Mouse (Mus musculus): Measurements from ENCODE around the gene Spata45.
A peak's percentile ranks its signal among the peaks of the same experiment; 100 is the strongest.

The Spata45 gene

GRCm38 (mm10) chr1:191041352-191041751 is 4.9 kb downstream of the Spata45 start:
- no peak for DNase-seq (ENCODE audit: low spot score in 2 of 2)

GRCm38 (mm10) chr1:191042106-191042505 is 5.7 kb downstream of the Spata45 start:
- DNase-seq (ENCODE audit: low spot score in 2 of 2) = no peak

DNA sequence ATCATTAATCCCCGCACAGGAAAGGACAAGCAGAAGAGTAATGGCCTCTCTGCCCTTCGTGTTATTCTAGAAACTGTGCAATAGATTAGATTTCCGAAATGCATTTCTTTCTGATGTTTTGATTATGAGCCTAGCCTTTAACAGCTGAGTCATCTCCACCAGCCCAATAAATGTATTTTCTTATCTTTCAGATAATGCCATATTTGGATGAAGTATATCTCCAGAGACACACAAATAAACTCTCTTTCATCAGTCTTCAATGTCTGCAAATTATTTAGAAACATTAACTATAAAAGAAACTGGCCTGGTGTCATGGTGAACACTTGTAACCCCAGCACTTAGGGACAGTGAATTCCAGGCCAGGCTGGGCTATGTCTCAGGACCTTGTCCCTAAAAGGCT is 6.2 kb downstream of the Spata45 start:
- no peak for DNase-seq (ENCODE audit: low spot score in 2 of 2)

DNA sequence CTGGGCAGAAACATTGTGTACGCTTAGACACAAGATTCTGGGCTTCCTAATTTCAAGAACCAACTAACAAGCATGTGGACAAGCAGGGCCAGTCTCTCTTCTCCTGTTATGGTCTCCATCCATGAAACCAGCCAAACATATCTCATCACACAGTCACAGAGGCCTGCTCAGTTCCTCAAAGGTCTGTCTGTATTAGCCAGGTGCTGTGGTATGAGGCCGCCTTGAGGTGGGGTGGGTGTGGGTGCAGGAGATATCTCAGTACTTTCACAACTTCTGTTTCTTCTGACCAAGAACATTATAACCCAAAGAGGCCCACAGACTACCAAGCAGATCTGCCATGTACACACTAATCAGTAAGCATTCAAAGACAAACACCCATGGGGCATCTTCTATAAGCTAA is 8.8 kb downstream of the Spata45 start:
- DNase-seq (ENCODE audit: low spot score in 2 of 2) = no peak

DNA sequence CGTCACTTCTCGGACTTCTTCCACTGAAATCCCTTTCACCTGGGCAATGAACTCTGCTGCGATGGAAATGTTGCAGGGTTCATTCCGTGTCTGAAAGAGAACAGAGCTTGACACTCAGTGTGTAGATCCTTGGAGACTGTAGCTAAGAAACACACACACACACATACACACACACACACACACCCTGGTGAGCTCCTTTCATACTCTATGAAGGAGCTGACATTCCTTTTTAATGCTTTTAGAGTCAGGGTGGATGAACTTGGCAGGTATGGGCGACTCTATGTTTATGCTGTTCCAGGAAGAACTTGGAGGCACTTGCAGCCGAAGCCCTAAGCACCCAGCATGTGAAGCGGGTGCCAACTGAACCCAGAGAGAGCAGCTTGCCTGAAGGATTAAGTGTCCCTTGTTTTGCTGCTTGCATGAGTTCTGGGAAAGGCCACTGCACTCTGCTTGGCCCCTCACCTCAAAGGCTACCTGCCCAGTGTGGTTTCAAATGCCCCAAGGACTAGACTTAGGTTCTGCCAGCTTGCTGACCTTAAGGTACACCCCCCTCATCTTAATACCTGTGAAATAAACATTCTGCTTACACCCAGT is 9.9 kb downstream of the Spata45 start:
- no peak for DNase-seq (ENCODE audit: low spot score in 2 of 2)

DNA sequence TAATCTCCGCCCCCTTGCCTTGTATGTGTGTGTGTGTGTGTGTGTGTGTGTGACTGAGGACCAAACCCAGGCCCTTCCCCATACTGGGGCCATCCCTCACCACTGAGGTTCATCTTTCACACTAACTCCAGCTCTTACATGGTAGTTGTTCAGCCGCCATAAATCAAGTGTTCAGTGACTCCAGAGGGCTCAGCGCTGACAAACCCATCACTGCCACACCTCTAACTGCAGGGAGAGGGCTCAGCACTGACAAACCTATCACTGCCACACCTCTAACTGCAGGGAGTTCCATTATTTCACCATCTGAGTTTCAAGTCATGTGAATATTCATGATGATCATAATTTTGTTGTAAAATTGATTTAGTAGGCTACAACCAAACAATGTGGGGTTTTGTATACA is 17.1 kb downstream of the Spata45 start:
- DNase-seq (ENCODE audit: low spot score in 2 of 2) = no peak

DNA sequence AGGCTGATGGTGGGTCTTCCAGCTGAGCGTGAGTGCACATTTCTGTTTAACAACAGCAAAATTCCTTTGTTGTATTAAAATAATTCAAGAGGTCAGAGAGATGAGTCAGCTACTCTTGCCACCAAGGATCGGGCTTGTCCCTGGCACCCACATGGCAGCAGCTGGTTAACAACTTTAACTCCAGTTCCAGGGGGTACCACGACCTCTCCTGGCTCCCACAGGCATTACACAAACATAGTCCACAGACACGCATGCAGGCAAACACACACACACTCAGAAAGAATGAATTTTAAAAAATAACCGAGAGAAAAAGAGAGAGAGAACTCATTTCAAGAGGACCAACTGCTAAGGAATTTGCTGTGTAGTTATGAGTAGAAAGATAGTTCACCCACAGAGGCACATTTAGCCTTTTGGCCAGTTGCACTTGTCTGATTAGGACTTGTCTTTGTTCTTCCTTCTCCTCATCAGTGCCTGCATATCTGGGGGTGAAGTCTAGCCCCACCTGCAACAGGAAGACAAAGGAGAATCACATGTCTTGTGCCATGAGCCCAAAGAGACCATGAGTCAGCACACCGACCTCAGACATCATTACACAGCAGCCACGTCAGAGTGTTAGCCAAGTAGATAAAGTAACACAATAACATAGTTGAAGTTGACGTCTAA is 18.6 kb downstream of the Spata45 start:
- DNase-seq (ENCODE audit: low spot score in 2 of 2) = no peak

DNA sequence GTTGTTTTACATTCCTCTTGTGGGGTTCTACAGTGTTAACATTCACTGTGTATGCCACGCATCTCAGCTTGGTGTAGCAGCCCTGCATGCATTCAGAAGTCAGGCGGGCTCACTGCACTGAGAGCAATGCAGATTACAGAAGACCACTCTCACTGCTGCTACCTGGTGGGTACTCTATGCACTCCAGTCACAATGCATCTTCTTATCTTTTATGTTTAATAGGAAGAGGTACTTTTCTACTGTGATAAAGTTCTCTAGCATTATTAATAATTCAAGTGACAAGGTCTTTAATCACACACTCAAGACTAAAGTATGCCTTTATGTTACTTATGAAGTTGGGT is 19.1 kb downstream of the Spata45 start:
- no peak for DNase-seq (ENCODE audit: low spot score in 2 of 2)

DNA sequence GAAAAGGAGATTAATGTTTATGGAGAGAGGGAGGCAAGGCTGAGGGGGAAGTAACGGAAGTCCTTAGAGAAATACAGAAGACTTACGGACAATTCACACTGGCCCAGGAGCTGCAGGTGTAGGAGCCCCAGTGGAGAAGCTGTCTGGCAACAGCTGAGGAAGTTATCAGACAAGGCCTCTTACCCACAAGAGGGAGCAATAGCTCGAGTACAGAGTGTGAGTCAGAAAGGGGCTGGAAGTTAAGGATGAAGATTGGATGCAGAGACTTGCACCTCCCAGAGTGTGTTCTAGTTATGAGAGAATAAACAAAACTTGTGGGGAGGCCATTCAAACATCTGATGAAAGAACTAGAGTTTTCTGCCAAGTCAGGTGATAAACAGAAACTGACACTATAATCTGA is 21.0 kb downstream of the Spata45 start:
- DNase-seq (ENCODE audit: low spot score in 2 of 2) = no peak

- no peak for DNase-seq (ENCODE audit: low spot score in 2 of 2)
Observed at GRCm38 (mm10) chr1:191062241-191062780, 25.9 kb downstream of the Spata45 start.

DNA sequence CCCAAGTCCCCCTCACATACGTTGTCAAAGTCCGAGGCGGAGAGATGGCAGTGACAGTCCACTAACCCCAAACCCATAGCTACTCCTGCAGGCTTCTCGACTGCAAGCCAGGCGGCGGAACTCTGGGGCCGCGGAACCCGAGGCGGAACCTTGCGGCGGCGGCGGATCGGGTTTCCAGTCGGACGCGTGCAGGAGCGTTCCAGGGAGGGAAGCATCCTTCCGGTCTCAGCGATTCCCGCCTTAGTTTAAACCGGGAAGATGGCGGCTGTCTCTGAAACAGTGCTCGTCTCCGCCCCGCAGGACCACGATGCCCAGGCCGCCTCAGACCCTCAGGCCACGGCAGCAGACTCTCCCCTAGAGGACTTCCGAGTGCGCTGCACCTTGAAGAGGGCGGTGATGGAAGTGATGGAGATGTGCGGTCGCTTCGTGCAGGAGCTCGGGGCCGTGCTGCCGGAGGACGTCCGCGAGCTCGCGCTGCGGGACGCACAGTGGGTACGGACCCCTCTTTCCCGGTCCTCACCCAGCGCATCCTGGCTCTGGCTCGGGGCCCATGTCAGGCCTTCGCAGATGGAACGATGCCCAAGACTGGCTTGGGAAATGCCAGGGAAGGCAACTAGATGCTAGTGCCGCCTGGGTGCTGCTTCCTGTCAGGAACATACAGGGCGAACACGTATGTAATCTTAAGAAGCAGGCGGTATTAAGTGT is 26.5 kb downstream of the Spata45 start, which contains the start of the genes Tatdn3 and Nsl1:
Gene Tatdn3, minus strand, starts transcription at position 152 of the 705 bp plus-strand sequence.
Gene Nsl1, plus strand, starts transcription at position 232 of the 705 bp plus-strand sequence.
- peak; percentile 88 to 93 for DNase-seq (ENCODE audit: low spot score in 2 of 2)

- DNase-seq (ENCODE audit: low spot score in 2 of 2) = no peak
Observed at GRCm38 (mm10) chr1:191063700-191064099, 27.3 kb downstream of the Spata45 start.

DNA sequence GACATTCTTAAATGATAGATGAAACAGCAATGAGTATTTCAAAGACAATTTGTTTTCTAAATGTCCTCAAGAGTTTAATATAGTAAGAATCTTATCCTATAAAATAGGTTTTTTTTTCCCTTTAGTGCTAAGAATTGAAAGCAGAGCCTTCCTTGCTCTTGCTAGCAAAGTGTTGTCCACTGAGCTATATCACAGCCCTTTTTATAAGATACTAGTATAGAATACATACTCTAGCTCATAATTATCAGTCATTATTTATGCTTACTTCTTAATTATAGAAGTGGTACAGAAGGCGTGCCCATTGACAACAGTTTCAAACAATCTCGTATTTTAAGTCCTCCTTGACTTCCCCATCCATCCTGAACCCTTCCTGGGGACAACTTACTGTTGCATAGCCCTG is 28.1 kb downstream of the Spata45 start:
- no peak for DNase-seq (ENCODE audit: low spot score in 2 of 2)

GRCm38 (mm10) chr1:191065188-191065587 is 28.7 kb downstream of the Spata45 start:
- DNase-seq (ENCODE audit: low spot score in 2 of 2) = no peak

DNA sequence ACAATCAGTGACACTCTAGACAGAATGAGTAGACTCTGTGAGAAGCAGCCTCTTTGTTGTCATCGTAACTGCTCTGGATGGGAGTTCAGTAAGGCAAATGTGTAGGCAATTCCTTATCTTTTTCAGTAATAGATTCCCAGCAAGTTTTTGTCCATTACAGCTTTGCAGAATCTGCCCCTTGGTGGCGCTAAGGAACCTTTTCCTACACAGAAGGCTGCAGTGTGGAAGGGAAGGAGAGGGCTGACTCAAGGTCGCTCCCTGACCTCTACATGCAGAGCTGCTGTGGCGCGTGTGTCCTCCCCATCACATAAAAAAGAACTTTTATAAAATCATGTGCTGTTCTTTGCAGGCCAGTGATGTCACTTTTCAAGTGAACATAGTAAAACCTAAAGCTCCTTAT is 31.9 kb downstream of the Spata45 start:
- DNase-seq (ENCODE audit: low spot score in 2 of 2) = no peak

GRCm38 (mm10) chr1:191070259-191070658 is 33.8 kb downstream of the Spata45 start:
- no peak for DNase-seq (ENCODE audit: low spot score in 2 of 2)

GRCm38 (mm10) chr1:191071613-191072012 is 35.2 kb downstream of the Spata45 start:
- no peak for DNase-seq (ENCODE audit: low spot score in 2 of 2)

- no peak for DNase-seq (ENCODE audit: low spot score in 2 of 2)
Observed at GRCm38 (mm10) chr1:191072329-191072913, 36.0 kb downstream of the Spata45 start.

- DNase-seq (ENCODE audit: low spot score in 2 of 2) = no peak
Observed at GRCm38 (mm10) chr1:191073001-191073400, 36.6 kb downstream of the Spata45 start.

DNA sequence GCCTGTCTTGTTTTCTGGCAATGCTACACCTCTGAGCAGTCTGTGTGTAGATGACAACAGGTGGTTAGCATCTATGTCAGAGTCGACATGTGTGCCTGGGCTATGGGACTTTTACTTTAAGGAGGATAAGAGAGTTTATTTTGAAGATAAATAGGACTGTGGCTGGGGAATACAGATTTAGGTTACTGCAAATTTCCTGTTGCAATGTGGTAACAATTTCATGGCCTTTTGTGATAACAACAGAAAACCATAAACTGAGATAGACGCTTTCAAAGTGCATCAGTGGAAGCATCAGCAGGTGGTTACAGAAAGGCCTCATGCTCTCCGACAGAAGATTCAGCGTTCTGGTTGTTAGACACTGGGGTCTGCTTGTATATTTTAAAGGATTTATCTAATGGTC is 37.0 kb downstream of the Spata45 start:
- no peak for DNase-seq (ENCODE audit: low spot score in 2 of 2)

GRCm38 (mm10) chr1:191075199-191075883 is 38.9 kb downstream of the Spata45 start:
- DNase-seq (ENCODE audit: low spot score in 2 of 2) = no peak

- DNase-seq (ENCODE audit: low spot score in 2 of 2) = no peak
Observed at GRCm38 (mm10) chr1:191083230-191083629, 46.8 kb downstream of the Spata45 start.
